13 mouse cellular contexts compared by ENCODE assay signal in the genomic region with DNA sequence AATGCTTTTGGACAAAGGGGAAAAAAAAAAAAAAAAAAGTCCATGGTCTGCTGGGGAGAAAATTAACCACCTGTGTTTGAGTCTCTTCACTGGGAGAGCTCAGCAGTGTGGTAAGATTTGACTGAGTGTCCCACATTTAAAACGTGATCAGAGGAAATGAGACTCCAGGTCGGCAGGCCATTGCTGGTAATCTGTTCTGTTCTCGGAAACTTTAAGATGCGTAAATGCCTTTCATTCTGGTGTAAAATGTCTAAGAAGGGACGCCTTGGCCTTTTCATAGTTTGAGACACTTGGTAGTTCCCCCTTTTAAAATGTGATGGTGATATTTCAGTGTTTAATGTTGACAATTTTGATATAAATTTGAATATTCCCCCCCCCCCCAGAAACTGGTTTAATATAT. TPM values are rescaled to one million over a fixed set of nuclear protein-coding genes. Genes with fewer than 3 reads are reported as not detected.
DNase-seq lines count a peak whose midpoint lies in the region; ATAC-seq and TF ChIP-seq lines count a peak whose summit lies in the region.
"Had no signal": no experiment of that assay in that cellular context is flagged by ENCODE, and none has a peak within 500 bp of the region (broad histone marks: within the 10 kb centered on the region; RNA-seq: fewer than 3 reads in every experiment).

No protein-coding gene starts in this region.

- DNase-seq in heart, postnatal 4 days = no peak
- no peak for DNase-seq in lung, embryonic 14.5 days
- DNase-seq in lung, postnatal 4 days = no peak
- DNase-seq in embryonic facial prominence, embryonic 10.5 days (ENCODE audit: low spot score) = no peak
- no peak for DNase-seq in midbrain, embryonic 14.5 days
- DNase-seq in cerebellum, postnatal 25 days = no peak
- DNase-seq in spleen, postnatal 10 days (ENCODE audit: low spot score in 2 of 2) = no peak
- DNase-seq: cerebellum, postnatal 14 days; gastrocnemius, postnatal 25 days; liver; lung, postnatal 14 days had no signal

- H3K4me2 ChIP-seq in heart, embryonic 12.5 days = no peak overlapping the region
- no peak overlapping the region for H3K4me2 ChIP-seq in lung, embryonic 14.5 days
- peak overlapping the region; percentile 29 for H3K4me2 ChIP-seq in midbrain, embryonic 14.5 days (ENCODE audit: low read length)
- H3K4me2 ChIP-seq: intestine, embryonic 15.5 days had no signal

- WGBS in heart, embryonic 12.5 days = 31% methylated on average over 5 of the region's 5 CpGs
- WGBS in lung, embryonic 14.5 days = 21% methylated on average over 5 of the region's 5 CpGs
- 12% methylated on average over 5 of the region's 5 CpGs for WGBS in embryonic facial prominence, embryonic 10.5 days
- WGBS in midbrain, embryonic 14.5 days = 2% methylated on average over 5 of the region's 5 CpGs

- no peak overlapping the region for H3K9ac ChIP-seq in heart, embryonic 12.5 days
- no peak overlapping the region for H3K9ac ChIP-seq in lung, embryonic 14.5 days
- H3K9ac ChIP-seq in midbrain, embryonic 14.5 days (replicated peaks; ENCODE audit: low read length) = no peak overlapping the region
- H3K9ac ChIP-seq: intestine, embryonic 15.5 days had no signal

- no peak overlapping the region for H3K4me3 ChIP-seq in heart, embryonic 12.5 days
- no peak overlapping the region for H3K4me3 ChIP-seq in lung, embryonic 14.5 days (ENCODE audit: low read depth, low read length)
- H3K4me3 ChIP-seq in embryonic facial prominence, embryonic 10.5 days = peak overlapping the region; percentile 21; the same call in 1 of the 2 replicates
- H3K4me3 ChIP-seq in midbrain, embryonic 14.5 days (replicated peaks; ENCODE audit: low read depth, low read length) = no peak overlapping the region
- H3K4me3 ChIP-seq: intestine, embryonic 15.5 days had no signal

- peaks cover 41% of the 10 kb centered on the region for H3K4me1 ChIP-seq in heart, embryonic 12.5 days (replicated peaks)
- peaks cover 15% of the 10 kb centered on the region for H3K4me1 ChIP-seq in lung, embryonic 14.5 days (ENCODE audit: insufficient read depth)
- H3K4me1 ChIP-seq in embryonic facial prominence, embryonic 10.5 days = peaks cover 42% of the 10 kb centered on the region
- H3K4me1 ChIP-seq in midbrain, embryonic 14.5 days (ENCODE audit: control insufficient read depth, insufficient read depth, low read length) = peaks cover 27% of the 10 kb centered on the region

- H3K27me3 ChIP-seq in heart, embryonic 12.5 days (replicated peaks) = no peaks in the 10 kb centered on the region
- H3K27me3 ChIP-seq in lung, embryonic 14.5 days (ENCODE audit: insufficient read depth, low read length) = no peaks in the 10 kb centered on the region
- H3K27me3 ChIP-seq in embryonic facial prominence, embryonic 10.5 days (replicated peaks; ENCODE audit: low read depth, poor library complexity, severe bottlenecking) = no peaks in the 10 kb centered on the region
- H3K27me3 ChIP-seq in midbrain, embryonic 14.5 days (ENCODE audit: control insufficient read depth, insufficient read depth, low read length) = no peaks in the 10 kb centered on the region
- H3K27me3 ChIP-seq: intestine, embryonic 15.5 days had no signal

- no peaks in the 10 kb centered on the region for H3K36me3 ChIP-seq in heart, embryonic 12.5 days
- no peaks in the 10 kb centered on the region for H3K36me3 ChIP-seq in lung, embryonic 14.5 days (ENCODE audit: insufficient read depth)
- H3K36me3 ChIP-seq in embryonic facial prominence, embryonic 10.5 days (replicated peaks) = no peaks in the 10 kb centered on the region
- no peaks in the 10 kb centered on the region for H3K36me3 ChIP-seq in midbrain, embryonic 14.5 days (ENCODE audit: control insufficient read depth, insufficient read depth, low read length)
- H3K36me3 ChIP-seq: intestine, embryonic 15.5 days had no signal

- no peak for ATAC-seq in heart, embryonic 12.5 days (ENCODE audit: insufficient number of reproducible peaks, low FRiP score)
- ATAC-seq in lung, embryonic 14.5 days (ENCODE audit: insufficient read depth) = no peak
- no peak for ATAC-seq in midbrain, embryonic 14.5 days (ENCODE audit: low FRiP score, low TSS enrichment)
- ATAC-seq: intestine, embryonic 15.5 days had no signal

- TF ChIP-seq CTCF in lung, embryonic 14.5 days (IDR thresholded peaks at IDR 0.05; ENCODE audit: low read depth) = no peak

- no peaks in the 10 kb centered on the region for H3K9me3 ChIP-seq in heart, embryonic 12.5 days (replicated peaks)
- H3K9me3 ChIP-seq in lung, embryonic 14.5 days (ENCODE audit: low read depth, low read length) = no peaks in the 10 kb centered on the region
- H3K9me3 ChIP-seq in embryonic facial prominence, embryonic 10.5 days = no peaks in the 10 kb centered on the region
- no peaks in the 10 kb centered on the region for H3K9me3 ChIP-seq in midbrain, embryonic 14.5 days (ENCODE audit: control insufficient read depth, low read length)
- H3K9me3 ChIP-seq: intestine, embryonic 15.5 days had no signal

- peak overlapping the region; percentile 12; the same call in 1 of the 2 replicates for H3K27ac ChIP-seq in heart, embryonic 12.5 days (ENCODE audit: poor library complexity, severe bottlenecking)
- 0 out of 2 replicates have a peak overlapping the region, but pooled peaks have one; percentile 20 for H3K27ac ChIP-seq in lung, embryonic 14.5 days (ENCODE audit: low read depth)
- H3K27ac ChIP-seq in embryonic facial prominence, embryonic 10.5 days (replicated peaks) = peak overlapping the region; percentile 70
- H3K27ac ChIP-seq in midbrain, embryonic 14.5 days (replicated peaks; ENCODE audit: low read depth, low read length) = peak overlapping the region; percentile 21
- H3K27ac ChIP-seq: intestine, embryonic 15.5 days had no signal

RNA-seq across cellular contexts. Expression of a gene that starts 7.8 kb away (rescaled TPM):
- polyA plus RNA-seq in heart, embryonic 12.5 days (2016; fragmentation: Nextera tagmentation; extraction: Ambion mirVana) = 16.4 and 17.4 TPM in 2 replicates
- 10 to 100 TPM; 21.2 to 23.2 TPM for total RNA-seq in heart, postnatal 4 days (2021)
- polyA plus RNA-seq in lung, embryonic 14.5 days (2014; fragmentation: Nextera tagmentation; extraction: Ambion mirVana) = 17.4 and 17.7 TPM in 2 replicates
- polyA plus RNA-seq in embryonic facial prominence, embryonic 10.5 days (2016; fragmentation: Nextera tagmentation; extraction: Ambion mirVana) = 16.0 TPM in 2 replicates
- polyA plus RNA-seq in midbrain, embryonic 14.5 days (2014; fragmentation: Nextera tagmentation; extraction: Ambion mirVana) = 15.3 and 18.2 TPM in 2 replicates

Comparison
In these comparisons a context has a peak if more than half of its experiments do, and no peak if none do; other contexts are left out.
1. H3K27ac ChIP-seq: peak in every context shown above with its lines; median percentile 70 in embryonic facial prominence, embryonic 10.5 days; 21 in midbrain, embryonic 14.5 days; 20 in lung, embryonic 14.5 days; 12 in heart, embryonic 12.5 days.